Mouse (Mus musculus) spleen, adult 2 months (tissue): ENCODE data around the gene Prss2. TPM values are rescaled to one million over a fixed set of nuclear protein-coding genes. Genes with fewer than 3 reads are reported as not detected.
"Not testable (repeated sequence)": the region's sequence is repeated elsewhere in the genome, so short reads cannot be mapped to it uniquely, and the experiment has no call there.

Experiments
- DNase-seq, 2 experiments: peaks; one replicate each; pipeline versions ENCODE4 v3.0.0 to v3.0.0-alpha.2; 2012 to 2021; ENCODE audit warnings: low spot score in 2 of 2, low read depth in 1 of 2
- H3K27ac ChIP-seq: fragments of 200-500 bp; 2 replicates; pipeline ENCODE4 v1.5.1; 2012; ENCODE audit warnings: low read length, inconsistent platforms; ENCODE audit not compliant: insufficient read depth
- H3K27me3 ChIP-seq: fragments of 200-500 bp; 2 replicates; pipeline ENCODE4 v1.6.1; 2012; ENCODE audit warnings: mild to moderate bottlenecking, moderate library complexity, low read length, inconsistent platforms; ENCODE audit not compliant: control insufficient read depth, insufficient read depth
- H3K36me3 ChIP-seq: fragments of 200-500 bp; 2 replicates; pipeline ENCODE4 v1.6.1; 2012; ENCODE audit warnings: mild to moderate bottlenecking, low read length, inconsistent platforms; ENCODE audit not compliant: control insufficient read depth, insufficient read depth
- H3K4me1 ChIP-seq: fragments of 200-500 bp; 2 replicates; pipeline ENCODE4 v1.6.1; 2011; ENCODE audit warnings: inconsistent platforms; ENCODE audit not compliant: control insufficient read depth, insufficient read depth, insufficient read length
- H3K4me3 ChIP-seq: fragments of 200-500 bp; 2 replicates; pipeline ENCODE4 v1.5.1; 2011; ENCODE audit warnings: mild to moderate bottlenecking, inconsistent platforms; ENCODE audit not compliant: insufficient read depth, insufficient read length; ENCODE audit errors: extremely low read depth
- CTCF ChIP-seq: fragments of 200-500 bp; IDR thresholded peaks from 2 replicates; pipeline ENCODE4 v1.5.1; 2011; ENCODE audit warnings: mild to moderate bottlenecking, inconsistent platforms; ENCODE audit not compliant: insufficient read depth, insufficient read length, insufficient replicate concordance; ENCODE audit errors: extremely low read depth
- POLR2A ChIP-seq: fragments of 200-500 bp; IDR thresholded peaks from 2 replicates; pipeline ENCODE4 v1.6.1; 2011; ENCODE audit warnings: low read depth, low read length, inconsistent platforms
- WGBS: fragments of 180-500 bp; shearing (Covaris S2); methylation state at CpG from one replicate; pipeline ENCODE4 v1.1.7; 2018; 5-methylcytosine and 5-hydroxymethylcytosine counted together
- polyA plus RNA-seq: library from polyadenylated mRNA; depleted of rRNA; stranded (reverse); fragments of >200 nt; gene quantifications from 2 replicates; pipeline ENCODE4 v1.2.3, GENCODE M21; 2012

Prss2 gene
- polyA plus RNA-seq, 1 experiment = 9,234 TPM

GRCm38 (mm10) chr6:41554295-41555169 is 32.9 kb downstream of the Prss2 start:
- TF ChIP-seq POLR2A (no peak), CTCF (no peak)
- peak overlapping the region; percentile 85 for H3K27ac ChIP-seq
- 8% methylated on average over 7 of the region's 7 CpGs for WGBS
- H3K4me1 ChIP-seq = peaks cover 14% of the 10 kb centered on the region
- H3K36me3 ChIP-seq = no peaks in the 10 kb centered on the region
- H3K27me3 ChIP-seq = no peaks in the 10 kb centered on the region
- DNase-seq = peak; percentile 64 to 79
- no peak overlapping the region for H3K4me3 ChIP-seq

GRCm38 (mm10) chr6:41556389-41556788 is 34.8 kb downstream of the Prss2 start:
- DNase-seq = no peak

GRCm38 (mm10) chr6:41557468-41557867 is 35.9 kb downstream of the Prss2 start:
- no peak overlapping the region for H3K4me3 ChIP-seq
- WGBS = 42% methylated on average over 5 of the region's 5 CpGs
- TF ChIP-seq CTCF = no peak
- TF ChIP-seq POLR2A = no peak
- H3K36me3 ChIP-seq = no peaks in the 10 kb centered on the region
- no peak for DNase-seq
- no peaks in the 10 kb centered on the region for H3K27me3 ChIP-seq
- H3K27ac ChIP-seq = peak overlapping the region; percentile 34
- peaks cover 11% of the 10 kb centered on the region for H3K4me1 ChIP-seq

More at GRCm38 (mm10) chr6:41556389-41556788, 34.8 kb downstream of the Prss2 start:
- TF ChIP-seq POLR2A = no peak
- TF ChIP-seq CTCF = no peak
- H3K4me1 ChIP-seq = peaks cover 11% of the 10 kb centered on the region
- no peaks in the 10 kb centered on the region for H3K36me3 ChIP-seq
- no peak overlapping the region for H3K4me3 ChIP-seq
- H3K27ac ChIP-seq = no peak overlapping the region
- no peaks in the 10 kb centered on the region for H3K27me3 ChIP-seq

- Histone ChIP-seq H3K36me3 (no peaks in the 10 kb centered on the region), H3K4me1 (peaks cover 11% of the 10 kb centered on the region), H3K4me3 (no peak overlapping the region), H3K27me3 (no peaks in the 10 kb centered on the region), H3K27ac (peak overlapping the region; percentile 36; the same call in 1 of the 2 replicates)
- TF ChIP-seq CTCF = no peak
- no peak for TF ChIP-seq POLR2A
- DNase-seq = peak in 1 of 2 experiments; percentile 29
- WGBS = 17% methylated on average over 2 of the region's 2 CpGs
These were observed 36.7 kb downstream of the Prss2 start for GRCm38 (mm10) chr6:41558271-41558670.

- H3K27me3 ChIP-seq = no peaks in the 10 kb centered on the region
- H3K4me1 ChIP-seq = peaks cover 9% of the 10 kb centered on the region
- TF ChIP-seq CTCF (no peak), POLR2A (no peak)
- H3K27ac ChIP-seq = peak overlapping the region; percentile 1; the same call in 1 of the 2 replicates
- no peaks in the 10 kb centered on the region for H3K36me3 ChIP-seq
- 46% methylated on average over 3 of the region's 3 CpGs for WGBS
- no peak overlapping the region for H3K4me3 ChIP-seq
- no peak for DNase-seq
These were observed 37.7 kb downstream of the Prss2 start for GRCm38 (mm10) chr6:41559331-41559730.

- H3K36me3 ChIP-seq = no peaks in the 10 kb centered on the region
- no peak for DNase-seq
- TF ChIP-seq CTCF (no peak), POLR2A (no peak)
- H3K27me3 ChIP-seq = no peaks in the 10 kb centered on the region
- no peak overlapping the region for H3K27ac ChIP-seq
- H3K4me3 ChIP-seq = no peak overlapping the region
- H3K4me1 ChIP-seq = peaks cover 5% of the 10 kb centered on the region; the same call in 1 of the 2 replicates
- WGBS = 69% methylated on average over 2 of the region's 2 CpGs
These were observed 38.7 kb downstream of the Prss2 start for GRCm38 (mm10) chr6:41560273-41560672.

- Histone ChIP-seq H3K27me3 (no peaks in the 10 kb centered on the region), H3K27ac (no peak overlapping the region), H3K36me3 (no peaks in the 10 kb centered on the region), H3K4me1 (peaks cover 2% of the 10 kb centered on the region; the same call in 1 of the 2 replicates), H3K4me3 (no peak overlapping the region)
- no peak for DNase-seq
- 90% methylated on average over 4 of the region's 4 CpGs for WGBS
- TF ChIP-seq POLR2A = no peak
- no peak for TF ChIP-seq CTCF
These were observed 41.0 kb downstream of the Prss2 start for GRCm38 (mm10) chr6:41562598-41562997.

GRCm38 (mm10) chr6:41563104-41563951 is 41.7 kb downstream of the Prss2 start:
- not testable (repeated sequence) for H3K4me3 ChIP-seq, H3K27me3 ChIP-seq, H3K4me1 ChIP-seq, DNase-seq, H3K27ac ChIP-seq, H3K36me3 ChIP-seq
- WGBS = 72% methylated on average over 5 of the region's 23 CpGs
